ENCODE assay signal across 21 mouse cellular contexts in genomic region chr6:77240426-77240825, GRCm38 (mm10). TPM values are rescaled to one million over a fixed set of nuclear protein-coding genes. Genes with fewer than 3 reads are reported as not detected.
A peak's percentile ranks its signal among the peaks of the same experiment; 100 is the strongest.
DNase-seq lines count a peak whose midpoint lies in the region; ATAC-seq lines count a peak whose summit lies in the region.
"Had no signal": no experiment of that assay in that cellular context is flagged by ENCODE, and none has a peak within 500 bp of the region (broad histone marks: within the 10 kb centered on the region; RNA-seq: fewer than 3 reads in every experiment).

No protein-coding gene starts in this region.

- no peaks in the 10 kb centered on the region for H3K36me3 ChIP-seq in forebrain, embryonic 14.5 days (ENCODE audit: control insufficient read depth, insufficient read depth, low read length)
- no peaks in the 10 kb centered on the region for H3K36me3 ChIP-seq in forebrain, embryonic 12.5 days (replicated peaks)
- H3K36me3 ChIP-seq: embryonic facial prominence, embryonic 10.5 days; kidney, embryonic 15.5 days; limb, embryonic 13.5 days; midbrain, embryonic 12.5 days had no signal

- WGBS in forebrain, embryonic 14.5 days: 30% methylated on average over 1 of the region's 1 CpGs
- 35% methylated on average over 1 of the region's 1 CpGs for WGBS in forebrain, embryonic 12.5 days

- H3K27ac ChIP-seq in forebrain, embryonic 14.5 days (ENCODE audit: low read depth, low read length): no peak overlapping the region
- H3K27ac ChIP-seq in forebrain, embryonic 12.5 days: no peak overlapping the region
- H3K27ac ChIP-seq: embryonic facial prominence, embryonic 10.5 days; kidney, embryonic 15.5 days; limb, embryonic 13.5 days; midbrain, embryonic 12.5 days had no signal

- H3K4me3 ChIP-seq in forebrain, embryonic 14.5 days (ENCODE audit: low read depth, low read length): no peak overlapping the region
- H3K4me3 ChIP-seq in forebrain, embryonic 12.5 days (replicated peaks): no peak overlapping the region
- H3K4me3 ChIP-seq: embryonic facial prominence, embryonic 10.5 days; erythroblast, embryonic 14.5 days; kidney, embryonic 15.5 days; limb, embryonic 13.5 days; midbrain, embryonic 12.5 days had no signal

- no peaks in the 10 kb centered on the region for H3K9me3 ChIP-seq in forebrain, embryonic 14.5 days (replicated peaks; ENCODE audit: control insufficient read depth, low read length)
- no peaks in the 10 kb centered on the region for H3K9me3 ChIP-seq in forebrain, embryonic 12.5 days
- H3K9me3 ChIP-seq: embryonic facial prominence, embryonic 10.5 days; kidney, embryonic 15.5 days; limb, embryonic 13.5 days; midbrain, embryonic 12.5 days had no signal

- H3K4me2 ChIP-seq in forebrain, embryonic 14.5 days (ENCODE audit: low read length): no peak overlapping the region
- H3K4me2 ChIP-seq in forebrain, embryonic 12.5 days: no peak overlapping the region
- H3K4me2 ChIP-seq: heart, embryonic 11.5 days; kidney, embryonic 15.5 days; limb, embryonic 13.5 days; midbrain, embryonic 12.5 days had no signal

- no peak overlapping the region for H3K9ac ChIP-seq in forebrain, embryonic 14.5 days (ENCODE audit: low read length)
- no peak overlapping the region for H3K9ac ChIP-seq in forebrain, embryonic 12.5 days
- H3K9ac ChIP-seq: kidney, embryonic 15.5 days; limb, embryonic 13.5 days; liver, postnatal 0 days; midbrain, embryonic 12.5 days had no signal

- no peaks in the 10 kb centered on the region for H3K27me3 ChIP-seq in forebrain, embryonic 14.5 days (replicated peaks; ENCODE audit: control insufficient read depth, insufficient read depth, low read length)
- peaks cover 14% of the 10 kb centered on the region for H3K27me3 ChIP-seq in forebrain, embryonic 12.5 days

- peak; percentile 77 for DNase-seq in forebrain, embryonic 14.5 days (ENCODE audit: low spot score)
- DNase-seq in layer of hippocampus, postnatal 14 days (ENCODE audit: low spot score in 2 of 2): peak; percentile 48 to 84
- DNase-seq in layer of hippocampus, postnatal 25 days (ENCODE audit: extremely low spot score in 1 of 2, low spot score in 1 of 2): no peak
- DNase-seq in Muller cell, postnatal 12 days (ENCODE audit: inconsistent ontology term): peak; percentile 45
- peak; percentile 8 for DNase-seq in adrenal gland, postnatal 25 days
- no peak for DNase-seq in thymus, postnatal 0 days (ENCODE audit: low spot score)
- DNase-seq in thymus, postnatal 4 days: no peak
- DNase-seq: B cell, adult 2 months; cerebellum, postnatal 36 days; gastrocnemius, postnatal 14 days; liver, postnatal 0 days; lung, postnatal 4 days had no signal

- ATAC-seq in forebrain, embryonic 14.5 days: no peak
- ATAC-seq in forebrain, embryonic 12.5 days (ENCODE audit: low FRiP score): no peak
- ATAC-seq: inflammation-experienced regulatory T-cells, adult 6 months; liver, postnatal 0 days had no signal

- H3K4me1 ChIP-seq in forebrain, embryonic 14.5 days (ENCODE audit: control insufficient read depth, insufficient read depth, low read length): peaks cover 16% of the 10 kb centered on the region; the same call in 1 of the 2 replicates
- peaks cover 16% of the 10 kb centered on the region for H3K4me1 ChIP-seq in forebrain, embryonic 12.5 days

RNA-seq across cellular contexts. Expression of gene Lrrtm1, which starts 2.1 kb away (rescaled TPM):
- 29.6 and 40.2 TPM in 2 replicates for polyA plus RNA-seq in forebrain, embryonic 14.5 days (2014; fragmentation: Nextera tagmentation; extraction: Ambion mirVana)
- polyA plus RNA-seq in forebrain, embryonic 12.5 days (2016; fragmentation: Nextera tagmentation; extraction: Ambion mirVana): 16.4 and 16.8 TPM in 2 replicates
- 100 to 1,000 TPM; 114 to 119 TPM for total RNA-seq in layer of hippocampus, postnatal 14 days (2021)
- total RNA-seq in layer of hippocampus, postnatal 25 days (2021): 100 to 1,000 TPM; 117 to 125 TPM
- 0.61 TPM in 1 of 2 replicates, not detected in the other for total RNA-seq in adrenal gland, postnatal 25 days (2021)
- 0.10 and 0.14 TPM in 2 replicates for polyA plus RNA-seq in thymus, postnatal 0 days (2015; fragmentation: Nextera tagmentation; extraction: Ambion mirVana)
- total RNA-seq: heart, postnatal 25 days had no signal
- polyA plus RNA-seq: erythroblast, embryonic 14.5 days; inflammation-experienced regulatory T-cells, adult 6 months; liver, postnatal 0 days had no signal

Comparison
In these comparisons a context has a peak if more than half of its experiments do, and no peak if none do; other contexts are left out.
1. DNase-seq: peak in forebrain, embryonic 14.5 days (single experiment), layer of hippocampus, postnatal 14 days (2 of 2), Muller cell, postnatal 12 days (single experiment) and adrenal gland, postnatal 25 days (single experiment); none in layer of hippocampus, postnatal 25 days (0 of 2), thymus, postnatal 0 days (single experiment) and thymus, postnatal 4 days (single experiment).
2. RNA of gene Lrrtm1, which starts 2.1 kb away (total RNA-seq): 117 to 125 TPM in layer of hippocampus, postnatal 25 days and 114 to 119 TPM in layer of hippocampus, postnatal 14 days; 0.61 TPM in adrenal gland, postnatal 25 days; every median in the first group is over 10 times any median in the second.